Mouse (Mus musculus) lung, postnatal 0 days (tissue): ENCODE measurements around the gene Mip.

Experiments
- CTCF ChIP-seq: IDR thresholded peaks from 2 replicates; pipeline ENCODE4 v1.5.1; 2016; ENCODE audit warnings: antibody characterized with exemption, mild to moderate bottlenecking
- EP300 ChIP-seq: IDR thresholded peaks from 2 replicates; pipeline ENCODE4 v1.6.1; 2016; ENCODE audit warnings: antibody characterized with exemption, mild to moderate bottlenecking, control low read depth

DNA sequence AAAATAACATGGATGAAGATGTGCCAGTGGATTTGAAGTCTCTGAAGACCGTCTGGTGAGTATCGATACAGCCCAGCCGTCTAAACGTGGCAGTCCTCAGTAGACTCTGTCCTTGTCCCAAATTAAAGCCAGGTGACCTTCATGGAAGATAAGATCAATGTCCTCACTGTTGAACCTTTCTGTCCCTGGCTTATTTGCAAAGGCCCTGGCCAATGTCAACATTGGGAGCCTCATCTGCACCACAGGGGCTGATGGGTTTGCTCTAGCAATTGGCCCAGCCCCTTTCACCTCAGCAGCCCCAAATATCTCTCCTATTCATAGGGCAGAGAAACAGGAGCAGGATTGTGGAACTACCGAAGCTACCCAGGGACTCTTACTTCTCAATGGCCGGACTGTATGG, 42.7 kb downstream of the Mip start, which contains the start of gene Apof:
- TF ChIP-seq CTCF = no peak
- no peak for TF ChIP-seq EP300
